Mouse (Mus musculus) retina, postnatal 7 days (tissue): ENCODE measurements around the gene Phldb2.

Source experiments
- DNase-seq: peaks from one replicate; pipeline ENCODE4 v3.0.0-alpha.2; 2012; ENCODE audit warnings: low read depth, low spot score

Phldb2 gene

DNA sequence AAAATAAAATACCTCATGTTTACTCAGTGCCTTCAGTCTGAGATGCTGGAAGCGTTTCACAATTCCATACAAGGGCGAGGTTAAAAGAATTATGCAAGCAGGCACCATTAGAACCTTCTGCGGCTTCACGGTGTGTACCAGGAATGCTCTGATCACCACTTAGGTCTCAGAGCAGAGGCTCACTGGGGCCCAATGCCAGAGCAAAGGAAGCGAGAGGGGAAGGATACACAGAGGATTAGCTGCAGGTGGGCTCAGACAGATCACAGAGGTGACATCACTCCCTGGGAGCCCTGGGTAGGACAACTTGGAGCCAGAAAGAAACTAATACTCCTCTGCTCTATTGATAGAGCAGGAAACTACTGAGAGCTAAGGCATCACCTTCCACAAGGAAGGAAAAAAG lies 162.1 kb downstream of the Phldb2 start:
- DNase-seq = no peak

GRCm38 (mm10) chr16:45789311-45789710 lies 164.1 kb downstream of the Phldb2 start:
- no peak for DNase-seq

GRCm38 (mm10) chr16:45787650-45788049 lies 165.7 kb downstream of the Phldb2 start:
- no peak for DNase-seq

DNA sequence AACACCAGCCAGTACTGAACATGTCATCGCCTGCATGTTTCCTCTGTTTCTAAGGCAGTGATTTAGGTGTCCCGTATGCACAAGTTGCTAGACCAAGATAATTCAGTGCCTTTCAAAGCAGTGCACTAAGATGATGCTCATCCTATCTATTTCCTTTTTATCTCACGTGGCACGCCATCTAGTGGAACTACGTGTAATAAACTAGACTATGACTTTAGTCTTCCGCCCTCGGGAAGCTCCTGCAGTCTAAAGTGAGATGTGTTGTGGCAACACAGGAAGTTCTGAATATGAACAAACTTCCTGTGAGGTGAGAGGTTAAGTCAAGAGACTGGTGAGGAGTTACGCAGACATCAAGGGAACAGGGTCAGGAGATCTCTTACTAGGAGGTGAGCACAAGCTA lies 166.8 kb downstream of the Phldb2 start:
- no peak for DNase-seq

DNA sequence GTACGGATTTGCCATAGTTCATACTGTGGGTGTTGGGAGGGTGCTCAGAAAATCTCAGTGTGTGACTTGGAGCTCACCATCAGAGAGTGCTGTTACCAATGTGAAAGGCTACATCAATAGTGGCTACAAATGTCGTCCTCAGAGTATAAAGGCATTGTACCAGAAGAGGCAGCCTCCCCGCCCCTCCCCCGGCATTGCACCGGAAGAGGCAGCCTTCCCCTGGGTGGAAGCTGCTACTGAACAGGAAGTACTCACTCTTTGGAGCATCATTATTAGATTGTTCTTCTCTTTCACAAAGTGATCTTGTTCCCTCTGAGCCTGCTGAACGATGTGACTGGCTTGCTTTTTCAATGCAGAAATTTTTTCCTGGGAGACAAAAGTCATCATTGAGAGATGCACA lies 173.4 kb downstream of the Phldb2 start:
- no peak for DNase-seq

DNA sequence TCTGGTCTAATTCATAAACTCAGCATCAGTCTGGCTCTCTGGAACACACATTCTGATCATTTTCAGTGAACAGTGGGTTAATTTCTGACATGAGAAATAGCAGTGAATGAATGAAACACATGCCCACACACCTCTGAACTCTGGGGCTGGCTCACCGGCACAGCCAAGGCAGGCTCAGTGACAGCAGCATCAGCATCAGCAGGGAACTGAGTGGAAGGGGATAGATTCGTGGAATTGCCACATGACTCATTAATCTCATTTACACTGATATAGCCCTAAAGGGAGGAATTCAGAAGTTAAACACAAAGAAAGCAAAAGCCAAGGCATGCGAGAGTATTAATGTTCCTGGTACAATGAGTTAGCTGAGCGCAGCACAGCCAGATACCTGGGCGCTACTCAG lies 178.6 kb downstream of the Phldb2 start:
- DNase-seq = no peak

DNA sequence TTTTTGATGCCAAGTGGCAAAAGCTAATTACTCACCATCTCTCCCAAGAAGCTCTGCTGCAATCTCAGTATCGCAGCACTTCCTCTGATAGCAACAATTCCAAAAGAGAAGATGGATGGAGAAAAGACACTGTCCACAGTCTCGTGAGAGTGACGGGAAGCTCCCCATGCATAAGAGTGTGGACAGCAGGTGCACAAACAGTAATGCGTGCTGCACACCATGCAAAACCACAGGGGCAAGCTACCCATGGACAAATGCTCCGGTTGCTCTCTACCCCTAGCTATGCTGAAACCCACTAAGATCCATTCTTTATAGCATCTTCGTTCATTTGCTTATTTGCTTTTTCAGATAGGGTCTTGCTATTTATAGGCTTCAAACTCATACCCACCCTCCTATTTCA lies 182.5 kb downstream of the Phldb2 start:
- no peak for DNase-seq

- no peak for DNase-seq
Measured at GRCm38 (mm10) chr16:45767853-45768640, 185.4 kb downstream of the Phldb2 start.

- DNase-seq = no peak
Measured at GRCm38 (mm10) chr16:45767434-45767833, 186.0 kb downstream of the Phldb2 start.

DNA sequence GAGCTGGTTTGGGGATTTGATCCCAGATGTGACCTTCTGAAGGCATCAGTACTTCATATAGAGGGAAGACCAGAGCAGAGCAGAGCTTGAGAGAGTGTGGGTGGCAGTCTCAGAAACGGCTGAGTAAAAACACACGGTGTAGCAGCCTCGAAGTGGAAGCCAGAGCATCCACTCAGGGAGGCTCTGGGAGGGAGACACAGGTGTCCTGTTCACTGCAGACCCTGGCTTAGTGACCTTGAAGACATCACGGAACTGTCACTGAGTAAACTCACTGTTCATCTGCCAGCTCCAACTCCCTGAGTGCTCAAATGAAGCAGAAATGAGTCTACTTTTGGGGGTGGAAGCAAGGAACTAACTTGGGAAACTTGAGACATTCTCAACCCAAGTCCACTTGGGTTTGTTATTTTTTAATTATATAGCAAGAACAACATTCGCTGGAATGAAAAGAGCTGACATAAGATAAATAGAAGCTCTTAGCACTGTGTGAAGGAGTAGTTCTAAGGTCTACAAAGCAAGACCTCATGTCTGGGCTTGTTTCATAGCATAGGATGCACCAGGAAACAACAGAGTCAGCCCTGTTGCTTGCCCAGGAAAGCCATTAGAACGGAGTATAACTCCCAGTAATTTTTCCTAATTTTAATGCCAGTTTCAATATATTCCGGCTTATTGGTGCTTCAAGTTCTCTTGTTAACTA lies 187.4 kb downstream of the Phldb2 start:
- no peak for DNase-seq

- DNase-seq = no peak
Measured at GRCm38 (mm10) chr16:45765102-45765501, 188.3 kb downstream of the Phldb2 start.

GRCm38 (mm10) chr16:45762859-45763505 lies 190.4 kb downstream of the Phldb2 start:
- DNase-seq = no peak

DNA sequence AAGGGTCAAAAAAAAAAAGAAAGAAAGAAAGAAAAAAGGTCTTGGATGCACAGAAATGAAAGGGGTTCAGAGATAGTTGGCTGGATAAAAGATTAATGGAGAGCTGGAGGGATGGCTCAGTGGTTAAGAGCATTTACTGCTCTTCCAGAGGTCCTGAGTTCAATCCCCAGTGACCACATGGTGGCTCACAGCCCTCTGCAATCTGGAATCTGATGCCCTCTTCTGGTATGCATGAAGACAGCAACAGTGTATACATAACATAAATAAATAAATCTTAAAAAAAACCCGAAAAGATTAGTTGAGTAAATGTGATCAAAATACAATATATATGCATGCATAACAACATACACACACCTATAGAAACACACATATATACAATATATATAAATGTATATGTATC lies 192.0 kb downstream of the Phldb2 start:
- no peak for DNase-seq

DNA sequence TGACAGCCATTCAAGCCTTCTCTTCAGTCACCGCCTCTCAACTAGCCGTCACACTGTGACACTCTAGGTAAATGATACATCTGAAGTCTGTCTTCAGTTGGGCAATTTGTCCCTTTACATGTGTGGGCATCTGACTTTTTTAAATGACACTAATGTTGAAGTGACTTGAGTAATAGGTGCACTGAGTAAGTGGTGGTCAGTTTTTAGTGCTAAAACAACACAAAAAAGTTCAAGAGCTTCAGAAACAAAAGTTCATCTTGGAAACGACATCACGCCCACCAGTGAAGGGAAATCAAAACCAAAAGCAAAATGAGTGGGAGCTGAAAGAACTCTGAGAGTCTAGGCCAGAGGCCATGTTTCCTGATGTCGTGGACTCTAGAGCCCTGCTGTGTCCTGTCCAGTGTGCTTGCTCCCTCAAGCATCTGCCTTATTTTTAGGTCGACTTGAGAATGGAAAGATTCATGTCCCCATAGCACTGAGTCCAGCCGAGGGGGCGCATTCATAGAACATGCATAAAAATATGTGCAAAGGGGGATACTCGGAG lies 194.6 kb downstream of the Phldb2 start:
- no peak for DNase-seq

GRCm38 (mm10) chr16:45757421-45758078 lies 195.8 kb downstream of the Phldb2 start:
- DNase-seq = no peak

DNA sequence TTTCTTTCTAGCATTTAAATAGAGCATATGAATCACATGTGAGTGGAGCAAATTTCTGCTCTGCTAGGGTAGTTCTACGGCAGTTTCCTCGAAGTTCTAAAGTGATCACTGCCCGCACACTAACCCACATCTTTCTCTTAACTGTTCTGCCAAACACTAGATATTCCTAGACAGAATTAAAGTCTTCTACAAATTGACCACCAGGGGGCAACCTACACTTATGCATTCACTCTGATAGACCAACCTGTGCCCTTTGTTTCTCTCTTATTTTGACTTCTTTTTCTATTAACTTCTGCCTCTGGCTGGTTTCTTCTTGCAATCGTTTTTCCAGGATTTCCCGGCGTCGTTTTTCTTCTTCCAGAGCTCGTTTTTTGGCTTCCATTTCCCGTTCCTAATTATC lies 196.5 kb downstream of the Phldb2 start:
- peak; percentile 59 for DNase-seq

- no peak for DNase-seq
Measured at GRCm38 (mm10) chr16:45743591-45744144, 209.7 kb downstream of the Phldb2 start.

DNA sequence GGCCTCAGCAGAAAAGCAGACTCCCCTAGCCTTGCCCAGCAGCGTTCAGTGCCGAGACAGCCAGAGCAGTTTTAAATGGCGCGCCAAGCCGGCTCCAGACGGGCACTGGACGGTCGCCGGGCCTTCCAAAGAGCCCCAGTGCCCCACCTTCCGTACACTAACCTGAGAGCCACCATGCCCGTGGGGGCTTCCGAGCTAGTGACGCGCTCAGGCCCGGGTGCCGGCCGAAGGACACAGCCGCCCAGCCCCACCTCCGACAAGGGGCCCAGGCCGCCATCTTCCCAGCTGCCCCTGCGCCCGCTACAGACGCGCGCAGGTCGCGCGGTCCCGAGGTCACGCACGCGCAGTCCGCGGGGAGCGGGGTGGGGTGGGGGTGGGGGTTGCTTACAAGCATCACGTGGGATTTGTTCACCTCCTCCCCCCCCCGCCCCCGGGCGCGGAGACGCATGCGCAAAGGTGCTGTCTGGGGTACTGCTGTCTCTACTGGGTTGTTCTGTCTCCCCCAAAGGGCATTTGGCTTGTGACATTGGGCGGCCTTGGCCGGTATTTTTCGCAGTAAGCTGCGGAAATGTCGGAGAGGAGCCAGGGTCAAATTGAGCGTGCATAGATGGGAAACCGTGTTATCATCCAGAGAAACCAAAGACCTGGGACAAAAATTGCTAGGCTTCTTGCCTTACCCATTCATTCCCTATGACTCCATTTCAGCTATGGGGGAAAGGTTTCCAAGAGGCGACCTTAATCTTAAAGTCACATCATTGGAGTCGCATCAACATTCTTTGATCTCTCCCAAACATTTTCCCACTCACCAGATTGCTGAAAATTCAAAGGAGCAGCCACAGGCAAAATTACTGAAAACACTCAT lies 210.6 kb downstream of the Phldb2 start, which contains the start of gene Abhd10:
Gene Abhd10, minus strand, starts transcription at position 341 of the 862 bp plus-strand sequence.
- peak; percentile 96 for DNase-seq

DNA sequence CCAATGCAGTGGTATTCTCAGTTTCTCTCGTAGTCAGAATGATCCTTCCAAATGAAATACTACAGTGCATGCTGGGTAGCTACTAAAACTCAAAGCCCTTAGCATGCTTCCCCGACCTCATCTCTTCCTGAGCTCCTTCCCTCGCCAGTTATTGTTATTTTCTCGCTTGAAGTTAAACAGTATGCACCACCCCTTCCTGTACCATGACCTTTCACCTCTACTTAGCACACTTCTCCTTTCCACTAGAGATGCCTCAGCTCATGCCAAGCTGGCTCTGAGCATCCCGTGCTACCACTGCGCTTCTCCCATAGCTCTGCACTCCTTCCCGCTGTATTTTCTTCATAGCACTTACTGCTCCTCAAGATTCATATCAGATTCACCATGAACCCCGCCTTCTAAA lies 215.5 kb downstream of the Phldb2 start:
- no peak for DNase-seq

- DNase-seq = no peak
Measured at GRCm38 (mm10) chr16:45736724-45737123, 216.7 kb downstream of the Phldb2 start.
